Mouse (Mus musculus): ENCODE results near the gene Pitpnc1.

DNA sequence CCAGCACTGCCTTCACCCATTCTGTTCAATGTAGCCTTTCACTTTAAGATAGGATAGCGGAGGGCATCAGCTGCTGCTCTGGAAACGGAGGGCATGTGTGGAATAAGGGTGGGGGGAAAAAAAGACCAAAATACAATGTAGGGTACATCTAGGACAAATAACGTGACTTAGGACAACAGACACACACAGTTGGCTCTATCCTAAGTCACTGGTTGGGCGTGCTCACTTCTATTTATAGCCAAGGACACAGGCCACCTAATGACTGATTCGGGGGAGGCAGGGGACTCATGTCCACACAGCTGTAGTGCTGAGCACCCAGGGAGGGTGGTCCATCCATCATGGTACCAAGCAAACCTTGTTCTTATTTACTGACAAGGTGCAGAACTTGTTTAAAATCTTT, 245.2 kb downstream of the Pitpnc1 start:
- TF ChIP-seq POLR2A (IDR thresholded peaks at IDR 0.05; ENCODE audit: borderline replicate concordance, insufficient read depth, low read length) (no peak), CTCF (IDR thresholded peaks at IDR 0.05; ENCODE audit: borderline replicate concordance, insufficient read depth, low read depth, low read length) (no peak)
